Mouse (Mus musculus) CH12.LX (cell line): ENCODE measurements around the gene Ppp1r32.

Experiments
- CTCF ChIP-seq, 2 experiments: IDR thresholded peaks in 1 of 2; conservative IDR thresholded peaks in 1 of 2; 2 replicates each; pipeline ENCODE4 v1.5.1; 2011 to 2012; ENCODE audit warnings: low read depth in 2 of 2, low read length in 2 of 2, improper control_type of control experiment in 1 of 2, inconsistent platforms in 1 of 2, mild to moderate bottlenecking in 1 of 2, moderate library complexity in 1 of 2
- E2F4 ChIP-seq: IDR thresholded peaks from 2 replicates; pipeline ENCODE4 v1.6.1; 2011; ENCODE audit warnings: low read depth, low read length, improper control_type of control experiment; ENCODE audit not compliant: insufficient replicate concordance
- MEF2A ChIP-seq: IDR thresholded peaks from 2 replicates; pipeline ENCODE4 v1.6.1; 2014; ENCODE audit warnings: low read depth, mild to moderate bottlenecking, inconsistent platforms, low read length, improper control_type of control experiment, borderline replicate concordance
- POLR2A ChIP-seq: IDR thresholded peaks from 2 replicates; pipeline ENCODE4 v1.6.1; 2011; ENCODE audit warnings: low read depth, mild to moderate bottlenecking, improper control_type of control experiment, low read length
- RAD21 ChIP-seq: IDR thresholded peaks from 2 replicates; pipeline ENCODE4 v1.6.1; 2011; ENCODE audit warnings: low read depth, mild to moderate bottlenecking, low read length, improper control_type of control experiment, moderate library complexity
- SMC3 ChIP-seq: IDR thresholded peaks from 2 replicates; pipeline ENCODE4 v1.6.1; 2011; ENCODE audit warnings: low read depth, low read length, improper control_type of control experiment

GRCm38 (mm10) chr19:10458096-10458495 lies 24.6 kb downstream of the Ppp1r32 start:
- TF ChIP-seq CTCF (conservative IDR thresholded peaks at IDR 0.05 in 1 of 2, IDR thresholded peaks at IDR 0.05 in 1 of 2; ENCODE audit: low read depth in 2 of 2, low read length in 2 of 2) (no peak), SMC3 (no peak), E2F4 (no peak), MEF2A (no peak), RAD21 (no peak), POLR2A (no peak)
